Mouse (Mus musculus) MEL (cell line): ENCODE measurements around the gene Magi2. TPM values are rescaled to one million over a fixed set of nuclear protein-coding genes. Genes with fewer than 3 reads are reported as not detected.

Experiments used
- DNase-seq: peaks from one replicate; pipeline ENCODE4 v3.0.0; 2011; ENCODE audit warnings: low read depth, low spot score
- H3K27ac ChIP-seq: 2 replicates; pipeline ENCODE4 v1.5.1; 2012; ENCODE audit warnings: low read depth, mild to moderate bottlenecking, control low read depth, low read length, moderate library complexity; ENCODE audit not compliant: control insufficient read depth
- H3K27me3 ChIP-seq, 2 experiments: fragments of 150-350 bp in 1 of 2; sonication (generic) in 1 of 2; 2 replicates each; pipeline ENCODE4 v1.6.1; 2012; ENCODE audit warnings: low read length in 2 of 2, mild to moderate bottlenecking in 2 of 2, improper control_type of control experiment in 1 of 2, moderate library complexity in 1 of 2; ENCODE audit not compliant: insufficient read depth in 2 of 2, control insufficient read depth in 1 of 2
- H3K36me3 ChIP-seq, 2 experiments: 2 replicates each; pipeline ENCODE4 v1.6.1; 2012 to 2014; ENCODE audit warnings: low read length in 2 of 2, improper control_type of control experiment in 1 of 2, inconsistent platforms in 1 of 2, mild to moderate bottlenecking in 1 of 2; ENCODE audit not compliant: insufficient read depth in 2 of 2, control insufficient read depth in 1 of 2
- H3K4me1 ChIP-seq, 2 experiments: fragments of 150-350 bp in 1 of 2; sonication (generic) in 1 of 2; 2 replicates each; pipeline ENCODE4 v1.6.1; 2012; ENCODE audit warnings: low read length in 2 of 2, improper control_type of control experiment in 1 of 2, mild to moderate bottlenecking in 1 of 2; ENCODE audit not compliant: insufficient read depth in 2 of 2, control insufficient read depth in 1 of 2
- H3K4me3 ChIP-seq, 2 experiments: fragments of 150-350 bp in 1 of 2; sonication (generic) in 1 of 2; 2 replicates each; pipeline ENCODE4 v1.5.1; 2012; ENCODE audit warnings: low read depth in 2 of 2, low read length in 2 of 2, mild to moderate bottlenecking in 2 of 2, moderate library complexity in 2 of 2, control low read depth in 1 of 2, improper control_type of control experiment in 1 of 2; ENCODE audit not compliant: control insufficient read depth in 1 of 2, insufficient read depth in 1 of 2
- H3K79me2 ChIP-seq: 2 replicates; pipeline ENCODE4 v1.6.1; 2012; ENCODE audit warnings: mild to moderate bottlenecking, low read length, moderate library complexity; ENCODE audit not compliant: control insufficient read depth, poor library complexity, insufficient read depth
- H3K9ac ChIP-seq: 2 replicates; pipeline ENCODE4 v1.6.1; 2012; ENCODE audit warnings: low read depth, mild to moderate bottlenecking, control low read depth, low read length, moderate library complexity; ENCODE audit not compliant: control insufficient read depth, poor library complexity, severe bottlenecking
- H3K9me3 ChIP-seq: fragments of 150-350 bp; sonication (generic); replicated peaks from 2 replicates; pipeline ENCODE4 v1.6.1; 2012; ENCODE audit warnings: mild to moderate bottlenecking, low read length, improper control_type of control experiment, moderate library complexity; ENCODE audit not compliant: insufficient read depth
- CHD1 ChIP-seq: IDR thresholded peaks from 2 replicates; pipeline ENCODE4 v1.6.1; 2012; ENCODE audit warnings: low read depth, mild to moderate bottlenecking, inconsistent platforms, low read length, improper control_type of control experiment
- E2F4 ChIP-seq: IDR thresholded peaks from 2 replicates; pipeline ENCODE4 v1.6.1; 2011; ENCODE audit warnings: low read depth, low read length, improper control_type of control experiment, borderline replicate concordance
- ETS1 ChIP-seq: IDR thresholded peaks from 2 replicates; pipeline ENCODE4 v1.6.1; 2012; ENCODE audit warnings: low read depth, mild to moderate bottlenecking, inconsistent platforms, low read length, improper control_type of control experiment, moderate library complexity
- JUND ChIP-seq: IDR thresholded peaks from 2 replicates; pipeline ENCODE4 v1.6.1; 2011; ENCODE audit warnings: low read depth, mild to moderate bottlenecking, improper control_type of control experiment, low read length
- MAFK ChIP-seq: IDR thresholded peaks from 2 replicates; pipeline ENCODE4 v1.6.1; 2011; ENCODE audit warnings: low read depth, mild to moderate bottlenecking, low read length, improper control_type of control experiment, borderline replicate concordance
- MAZ ChIP-seq: IDR thresholded peaks from 2 replicates; pipeline ENCODE4 v1.6.1; 2012; ENCODE audit warnings: low read depth, mild to moderate bottlenecking, inconsistent platforms, low read length, improper control_type of control experiment
- MEF2A ChIP-seq: IDR thresholded peaks from 2 replicates; pipeline ENCODE4 v1.6.1; 2014; ENCODE audit warnings: low read depth, mild to moderate bottlenecking, inconsistent platforms, low read length, improper control_type of control experiment; ENCODE audit not compliant: poor library complexity, insufficient replicate concordance, severe bottlenecking; ENCODE audit errors: extremely low read depth
- MXI1 ChIP-seq: IDR thresholded peaks from 2 replicates; pipeline ENCODE4 v1.6.1; 2011; ENCODE audit warnings: mild to moderate bottlenecking, low read depth, low read length, improper control_type of control experiment
- MYB ChIP-seq: IDR thresholded peaks from 2 replicates; pipeline ENCODE4 v1.6.1; 2011; ENCODE audit warnings: mild to moderate bottlenecking, low read depth, low read length, improper control_type of control experiment
- MYC ChIP-seq: IDR thresholded peaks from 2 replicates; pipeline ENCODE4 v1.6.1; 2011; ENCODE audit warnings: low read depth, mild to moderate bottlenecking, low read length, improper control_type of control experiment, moderate library complexity
- NELFE ChIP-seq: IDR thresholded peaks from 2 replicates; pipeline ENCODE4 v1.6.1; 2011; ENCODE audit warnings: low read depth, low read length, improper control_type of control experiment
- POLR2A ChIP-seq, 2 experiments: IDR thresholded peaks; 2 replicates each; pipeline ENCODE4 v1.6.1; 2011 to 2012; ENCODE audit warnings: low read length in 2 of 2, mild to moderate bottlenecking in 2 of 2, control low read depth in 1 of 2, improper control_type of control experiment in 1 of 2, low read depth in 1 of 2, moderate library complexity in 1 of 2; ENCODE audit not compliant: control insufficient read depth in 1 of 2, insufficient read depth in 1 of 2, poor library complexity in 1 of 2
- POLR2AphosphoS2 ChIP-seq: IDR thresholded peaks from 2 replicates; pipeline ENCODE4 v1.6.1; 2011; ENCODE audit warnings: low read length, improper control_type of control experiment
- RAD21 ChIP-seq: IDR thresholded peaks from 2 replicates; pipeline ENCODE4 v1.6.1; 2011; ENCODE audit warnings: mild to moderate bottlenecking, low read depth, low read length, improper control_type of control experiment
- SIN3A ChIP-seq: IDR thresholded peaks from 2 replicates; pipeline ENCODE4 v1.6.1; 2012; ENCODE audit warnings: low read length, improper control_type of control experiment, inconsistent platforms
- TAL1 ChIP-seq: IDR thresholded peaks from 2 replicates; pipeline ENCODE4 v1.6.1; 2012; ENCODE audit warnings: mild to moderate bottlenecking, inconsistent platforms, low read length, moderate library complexity, mixed read lengths
- TBP ChIP-seq: IDR thresholded peaks from 2 replicates; pipeline ENCODE4 v1.8.0; 2011; ENCODE audit warnings: low read depth, low read length, improper control_type of control experiment
- TCF12 ChIP-seq: IDR thresholded peaks from 2 replicates; pipeline ENCODE4 v1.6.1; 2014; ENCODE audit warnings: low read depth, mild to moderate bottlenecking, inconsistent platforms, low read length, improper control_type of control experiment, moderate library complexity
- USF2 ChIP-seq, 2 experiments: IDR thresholded peaks; 2 replicates each; pipeline ENCODE4 v1.6.1; 2011 to 2012; ENCODE audit warnings: improper control_type of control experiment in 2 of 2, low read length in 2 of 2, borderline replicate concordance in 1 of 2, inconsistent platforms in 1 of 2, low read depth in 1 of 2, mild to moderate bottlenecking in 1 of 2; ENCODE audit not compliant: insufficient read depth in 1 of 2
- ZC3H11A ChIP-seq: IDR thresholded peaks from 2 replicates; pipeline ENCODE4 v1.6.1; 2012; ENCODE audit warnings: low read depth, mild to moderate bottlenecking, inconsistent platforms, low read length, improper control_type of control experiment
- ZMIZ1 ChIP-seq: IDR thresholded peaks from 2 replicates; pipeline ENCODE4 v1.6.1; 2012; ENCODE audit warnings: low read depth, mild to moderate bottlenecking, inconsistent platforms, low read length, improper control_type of control experiment, moderate library complexity
- ZNF384 ChIP-seq: IDR thresholded peaks from 2 replicates; pipeline ENCODE4 v1.6.1; 2012; ENCODE audit warnings: low read depth, mild to moderate bottlenecking, inconsistent platforms, low read length, improper control_type of control experiment
- polyA plus RNA-seq, 2 experiments: library from polyadenylated mRNA; stranded (reverse) in 1 of 2; unstranded in 1 of 2; fragments of >175 nt in 1 of 2; fragments of >200 nt in 1 of 2; gene quantifications; 2 replicates each; pipeline versions ENCODE4 v1.2.1 to v1.2.4; 2012; ENCODE audit warnings: low replicate concordance in 2 of 2, low read depth in 1 of 2; ENCODE audit not compliant: insufficient read length in 2 of 2, insufficient read depth in 1 of 2, missing spikeins in 1 of 2
- total RNA-seq: library from RNA; depleted of rRNA; stranded (reverse); fragments of 300-350 nt; gene quantifications from 2 replicates; pipeline ENCODE4 v1.2.3, GENCODE M21; 2012

The Magi2 gene
- total and polyA plus RNA-seq, 3 experiments: 0.46 to 0.47 TPM; not detected in 1

DNA sequence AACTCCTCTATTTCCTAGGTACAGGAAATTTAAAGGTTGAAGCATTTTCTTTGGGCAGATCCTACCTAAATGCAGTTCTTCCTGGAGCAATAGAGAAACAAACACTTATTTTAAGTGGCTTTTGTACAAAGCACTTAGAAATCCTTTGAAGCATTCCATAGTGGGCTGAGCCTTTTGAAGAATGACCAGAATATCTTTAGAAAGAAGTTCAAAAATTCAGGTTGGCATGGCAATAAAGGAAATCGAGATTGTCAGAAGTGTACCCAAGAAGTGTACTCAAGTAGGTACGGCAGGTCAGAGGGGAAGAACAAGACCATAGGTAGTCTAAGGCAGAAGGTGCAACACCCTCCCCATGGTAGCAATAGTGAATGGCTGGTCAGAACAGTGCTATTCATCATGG, 1332.5 kb downstream of the Magi2 start:
- Histone ChIP-seq H3K27ac (no peak overlapping the region), H3K9me3 (no peaks in the 10 kb centered on the region), H3K36me3 (no peaks in the 10 kb centered on the region), H3K4me1 (no peaks in the 10 kb centered on the region), H3K79me2 (no peaks in the 10 kb centered on the region), H3K27me3 (no peaks in the 10 kb centered on the region), H3K4me3 (no peak overlapping the region), H3K9ac (no peak overlapping the region)
- no peak for DNase-seq
- TF ChIP-seq TBP (no peak), CHD1 (no peak), MEF2A (no peak), TAL1 (no peak), TCF12 (no peak), ZMIZ1 (no peak), E2F4 (no peak), RAD21 (no peak), SIN3A (no peak), NELFE (no peak), MAFK (no peak), MXI1 (no peak), MYC (no peak)

DNA sequence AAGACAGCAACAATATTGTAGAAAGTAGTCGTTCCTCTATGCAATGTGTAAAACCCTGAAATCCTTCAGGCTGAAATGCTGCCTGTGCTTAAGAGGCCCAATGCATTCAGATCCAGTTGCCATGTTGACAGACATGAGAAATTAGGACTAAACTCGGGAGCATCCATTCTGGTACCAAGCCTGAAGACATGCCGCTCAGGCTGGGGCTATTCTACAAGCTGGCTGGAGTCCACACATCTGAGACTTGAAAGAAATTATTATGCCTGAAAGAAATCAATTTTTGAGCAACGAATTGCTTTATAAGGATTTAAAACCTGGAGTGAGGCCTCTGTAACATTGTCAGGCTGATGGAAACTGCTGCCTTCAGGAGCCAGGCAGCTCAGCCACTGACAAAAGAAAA, 1333.0 kb downstream of the Magi2 start:
- Histone ChIP-seq H3K9ac (no peak overlapping the region), H3K27ac (no peak overlapping the region), H3K27me3 (no peaks in the 10 kb centered on the region), H3K4me3 (no peak overlapping the region), H3K79me2 (no peaks in the 10 kb centered on the region), H3K4me1 (no peaks in the 10 kb centered on the region), H3K36me3 (no peaks in the 10 kb centered on the region), H3K9me3 (no peaks in the 10 kb centered on the region)
- TF ChIP-seq MAZ: no peak
- no peak for TF ChIP-seq MYB
- no peak for TF ChIP-seq ZC3H11A
- TF ChIP-seq POLR2AphosphoS2: no peak
- no peak for DNase-seq

DNA sequence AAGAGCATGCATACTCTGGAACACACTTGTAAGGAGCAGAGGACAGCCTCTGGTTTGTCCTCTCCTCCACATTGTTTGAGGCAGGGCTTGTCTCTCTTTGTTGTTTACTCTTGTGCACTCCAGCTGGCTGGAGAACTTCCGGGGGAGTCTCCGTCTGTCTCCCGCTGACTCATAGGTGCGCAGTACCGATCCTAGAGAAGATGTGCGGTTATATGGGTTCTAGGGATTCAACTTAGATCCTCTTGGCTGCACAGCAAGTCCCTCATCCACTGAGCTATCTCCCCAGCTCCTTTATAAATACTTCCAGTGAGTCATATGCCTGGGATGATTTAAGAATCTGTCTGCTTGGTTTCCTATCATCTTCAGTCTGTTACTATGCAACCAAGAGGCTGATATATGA, 1341.6 kb downstream of the Magi2 start:
- Histone ChIP-seq H3K79me2 (no peaks in the 10 kb centered on the region), H3K27ac (no peak overlapping the region), H3K27me3 (no peaks in the 10 kb centered on the region; a peak in 1 of 4 replicates), H3K9ac (no peak overlapping the region), H3K36me3 (no peaks in the 10 kb centered on the region), H3K4me3 (no peak overlapping the region), H3K9me3 (0 out of 2 replicates have a peak, but pooled peaks cover 1% of the 10 kb centered on the region), H3K4me1 (no peaks in the 10 kb centered on the region)
- DNase-seq: no peak
- TF ChIP-seq ETS1: no peak
- no peak for TF ChIP-seq ZMIZ1
- no peak for TF ChIP-seq JUND
- TF ChIP-seq ZC3H11A: no peak
- no peak for TF ChIP-seq MXI1
- TF ChIP-seq SIN3A: no peak
- TF ChIP-seq E2F4: no peak
- no peak for TF ChIP-seq POLR2A (IDR thresholded peaks at IDR 0.05; ENCODE audit: control insufficient read depth in 1 of 2, insufficient read depth in 1 of 2, low read depth in 1 of 2, low read length in 2 of 2, poor library complexity in 1 of 2)
- TF ChIP-seq ZNF384: no peak
- no peak for TF ChIP-seq MAZ
- TF ChIP-seq USF2 (IDR thresholded peaks at IDR 0.05; ENCODE audit: borderline replicate concordance in 1 of 2, insufficient read depth in 1 of 2, low read depth in 1 of 2, low read length in 2 of 2): no peak
